Mouse (Mus musculus): ENCODE measurements around the gene Crybg2. TPM values are rescaled to one million over a fixed set of nuclear protein-coding genes. Genes with fewer than 3 reads are reported as not detected.
A peak's percentile ranks its signal among the peaks of the same experiment; 100 is the strongest.

The Crybg2 gene
- polyA plus RNA-seq, 1 experiment from 2014 or later, result 0.96 TPM

DNA sequence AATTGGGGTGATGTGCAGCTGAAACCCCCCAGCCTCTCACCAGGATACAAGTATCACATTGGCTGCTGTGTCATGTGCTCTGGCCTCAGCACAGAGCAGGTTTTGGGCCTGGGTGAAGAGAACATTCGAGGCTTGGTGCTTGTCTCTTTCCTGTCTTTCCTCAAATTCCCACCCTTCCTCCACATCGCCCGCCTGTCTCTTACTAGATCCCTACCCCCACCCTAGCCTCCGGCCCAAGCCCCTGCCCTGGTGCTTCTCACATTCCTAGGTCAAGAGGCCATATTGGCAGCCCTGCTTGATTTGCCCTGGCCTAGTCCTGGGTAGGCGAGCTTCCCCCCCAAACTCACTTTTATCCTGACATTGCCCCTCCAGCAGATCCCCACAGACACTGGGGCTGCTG lies 58.4 kb downstream of the Crybg2 start:
- H3K27ac ChIP-seq, result no peak overlapping the region

DNA sequence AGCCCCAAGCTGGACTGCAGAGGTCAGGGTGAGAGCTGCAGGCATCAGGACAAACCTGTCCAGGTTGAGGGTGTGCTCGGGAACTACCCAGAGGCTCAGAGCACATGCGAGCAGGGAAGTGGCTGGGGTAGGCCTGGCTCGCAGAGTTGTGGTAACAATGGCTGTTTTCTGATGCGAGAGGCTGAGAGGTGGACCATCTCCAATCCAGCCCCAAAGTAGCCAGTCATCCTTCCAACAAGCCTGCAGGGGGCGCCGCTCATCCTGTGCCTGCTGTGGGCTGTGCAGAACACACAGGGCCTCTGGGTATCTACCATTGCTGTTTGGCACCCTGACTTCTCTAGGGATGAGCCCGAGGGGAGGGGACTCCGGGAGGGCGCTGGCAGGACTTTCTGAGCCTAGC lies 59.0 kb downstream of the Crybg2 start:
- WGBS, result 63% methylated on average over 9 of the region's 9 CpGs
- no peak overlapping the region for H3K27ac ChIP-seq

More for the DNA sequence above, 58.4 kb downstream of the Crybg2 start:
- Histone ChIP-seq H3K36me3 (replicated peaks) (no peaks in the 10 kb centered on the region), H3K4me2 (no peak overlapping the region), H3K9me3 (no peaks in the 10 kb centered on the region), H3K4me3 (replicated peaks) (no peak overlapping the region), H3K9ac (no peak overlapping the region), H3K4me1 (peaks cover 4% of the 10 kb centered on the region), H3K27me3 (0 out of 2 replicates have a peak, but pooled peaks cover 3% of the 10 kb centered on the region)
- WGBS, result 74% methylated on average over 5 of the region's 5 CpGs
- no peak for ATAC-seq (ENCODE audit: low FRiP score)

DNA sequence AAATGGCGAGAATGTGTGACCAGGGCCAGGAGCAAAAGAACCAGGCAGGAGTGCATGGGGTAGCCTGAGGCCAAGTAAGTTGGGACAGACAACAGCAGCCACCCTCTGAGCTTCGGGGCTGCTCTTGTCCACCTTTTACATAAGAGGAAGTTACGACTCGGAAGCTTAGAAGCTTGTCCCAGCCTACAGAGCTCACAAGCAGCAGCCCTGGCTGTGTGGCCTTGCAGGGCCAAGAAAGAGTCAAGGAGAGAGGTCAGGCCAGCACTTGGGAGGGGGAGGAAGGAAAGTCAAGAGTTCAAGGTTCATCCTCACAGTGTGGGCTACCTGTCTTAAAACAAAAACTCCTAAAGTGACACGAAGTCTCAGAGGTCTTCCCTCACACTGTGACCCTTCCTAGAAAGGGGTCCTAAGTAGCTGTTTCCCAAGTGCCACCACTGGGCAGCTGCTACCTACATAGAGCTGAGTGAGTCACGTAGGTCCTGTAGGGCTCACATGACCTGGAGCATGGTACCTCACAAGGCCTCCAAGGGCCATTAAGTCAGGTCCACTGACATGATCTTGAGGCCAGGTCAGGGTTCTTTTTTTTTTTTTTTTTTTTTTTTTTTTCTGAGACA lies 59.7 kb downstream of the Crybg2 start:
- ATAC-seq (ENCODE audit: low FRiP score), result no peak
- Histone ChIP-seq H3K4me3 (replicated peaks) (no peak overlapping the region), H3K9ac (no peak overlapping the region), H3K27ac (no peak overlapping the region), H3K4me1 (peaks cover 7% of the 10 kb centered on the region), H3K9me3 (no peaks in the 10 kb centered on the region), H3K4me2 (no peak overlapping the region), H3K27me3 (0 out of 2 replicates have a peak, but pooled peaks cover 3% of the 10 kb centered on the region), H3K36me3 (replicated peaks) (no peaks in the 10 kb centered on the region)
- 84% methylated on average over 6 of the region's 6 CpGs for WGBS

More for the DNA sequence above, 59.0 kb downstream of the Crybg2 start:
- H3K4me3 ChIP-seq (replicated peaks), result no peak overlapping the region
- H3K36me3 ChIP-seq (replicated peaks), result no peaks in the 10 kb centered on the region
- H3K9me3 ChIP-seq, result no peaks in the 10 kb centered on the region
- H3K4me1 ChIP-seq, result peaks cover 7% of the 10 kb centered on the region
- 0 out of 2 replicates have a peak, but pooled peaks cover 3% of the 10 kb centered on the region for H3K27me3 ChIP-seq
- no peak overlapping the region for H3K9ac ChIP-seq
- H3K4me2 ChIP-seq, result no peak overlapping the region
- ATAC-seq (ENCODE audit: low FRiP score), result no peak

DNA sequence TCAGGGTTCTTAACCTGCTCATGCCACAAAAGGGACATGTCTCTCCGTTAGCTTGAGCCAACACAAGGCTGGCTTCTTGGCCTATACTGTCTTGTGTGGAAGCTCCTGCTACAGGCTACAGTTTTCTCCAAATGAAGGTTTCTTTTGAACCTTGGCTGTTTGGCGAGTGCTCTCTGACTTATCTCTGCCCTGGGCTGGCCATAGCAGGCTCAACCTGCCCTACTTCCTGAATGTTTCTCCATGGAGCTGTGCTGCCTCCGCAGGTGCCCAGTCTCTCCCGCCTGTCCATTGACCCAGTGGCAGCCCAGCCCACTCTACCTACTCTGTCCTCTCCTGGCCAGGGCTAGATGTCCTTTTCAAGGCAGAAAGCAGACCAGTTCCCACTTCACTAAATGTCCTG lies 60.3 kb downstream of the Crybg2 start:
- Histone ChIP-seq H3K27ac (no peak overlapping the region), H3K4me1 (peaks cover 7% of the 10 kb centered on the region), H3K9ac (0 out of 2 replicates have a peak overlapping the region, but pooled peaks have one; percentile 2), H3K27me3 (0 out of 2 replicates have a peak, but pooled peaks cover 3% of the 10 kb centered on the region), H3K4me3 (replicated peaks) (no peak overlapping the region), H3K4me2 (no peak overlapping the region), H3K9me3 (no peaks in the 10 kb centered on the region), H3K36me3 (replicated peaks) (no peaks in the 10 kb centered on the region)
- WGBS, result 82% methylated on average over 4 of the region's 4 CpGs
- no peak for ATAC-seq (ENCODE audit: low FRiP score)

DNA sequence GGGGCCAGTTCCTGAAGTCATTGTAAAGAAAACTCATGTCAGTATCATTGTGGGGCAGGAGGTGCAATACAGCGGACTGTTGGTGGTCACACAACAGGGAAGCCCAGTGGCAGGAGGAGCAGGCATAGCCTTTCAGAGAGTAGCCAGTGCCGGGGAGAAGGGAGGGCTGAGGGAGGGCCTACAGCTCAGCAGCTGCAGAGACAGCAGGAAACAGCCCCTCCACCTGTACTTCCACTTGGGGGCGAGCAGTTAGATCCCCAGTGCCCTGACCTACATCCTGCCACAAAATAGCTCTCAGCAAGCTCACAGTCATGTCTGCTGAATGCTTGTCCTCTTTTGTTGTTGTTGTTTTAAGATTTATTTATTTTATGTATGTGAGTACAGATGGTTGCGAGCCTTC lies 61.0 kb downstream of the Crybg2 start:
- Histone ChIP-seq H3K27ac (no peak overlapping the region), H3K36me3 (replicated peaks) (no peaks in the 10 kb centered on the region), H3K4me3 (replicated peaks) (no peak overlapping the region), H3K27me3 (0 out of 2 replicates have a peak, but pooled peaks cover 3% of the 10 kb centered on the region), H3K9me3 (no peaks in the 10 kb centered on the region), H3K9ac (0 out of 2 replicates have a peak overlapping the region, but pooled peaks have one; percentile 2), H3K4me1 (peaks cover 11% of the 10 kb centered on the region), H3K4me2 (no peak overlapping the region)
- WGBS, result 43% methylated on average over 4 of the region's 4 CpGs
- no peak for ATAC-seq (ENCODE audit: low FRiP score)

DNA sequence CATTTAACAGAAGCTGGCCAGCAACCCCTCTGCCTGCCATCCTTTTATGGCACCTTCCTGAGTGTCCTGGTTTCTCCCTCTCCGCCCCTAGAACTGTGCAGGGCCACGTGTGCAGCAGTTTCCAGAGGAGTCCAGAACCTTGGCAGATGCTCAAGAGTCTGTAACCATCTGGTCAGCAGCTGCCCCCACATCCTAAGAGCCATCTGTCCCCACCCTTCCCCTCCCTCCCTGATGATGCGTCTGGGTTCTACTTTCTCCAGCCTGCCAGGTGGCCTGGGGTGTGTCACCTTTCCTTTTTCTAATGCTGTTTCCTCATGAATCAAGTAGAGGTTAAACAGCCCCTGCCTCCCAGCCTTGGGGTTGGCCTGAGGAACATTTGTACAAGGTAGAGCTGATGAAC lies 61.7 kb downstream of the Crybg2 start:
- 75% methylated on average over 3 of the region's 3 CpGs for WGBS
- Histone ChIP-seq H3K9ac (no peak overlapping the region), H3K27ac (no peak overlapping the region), H3K27me3 (0 out of 2 replicates have a peak, but pooled peaks cover 3% of the 10 kb centered on the region), H3K4me3 (replicated peaks) (no peak overlapping the region), H3K9me3 (no peaks in the 10 kb centered on the region), H3K4me2 (no peak overlapping the region), H3K4me1 (peaks cover 14% of the 10 kb centered on the region), H3K36me3 (replicated peaks) (no peaks in the 10 kb centered on the region)
- ATAC-seq (ENCODE audit: low FRiP score), result no peak

DNA sequence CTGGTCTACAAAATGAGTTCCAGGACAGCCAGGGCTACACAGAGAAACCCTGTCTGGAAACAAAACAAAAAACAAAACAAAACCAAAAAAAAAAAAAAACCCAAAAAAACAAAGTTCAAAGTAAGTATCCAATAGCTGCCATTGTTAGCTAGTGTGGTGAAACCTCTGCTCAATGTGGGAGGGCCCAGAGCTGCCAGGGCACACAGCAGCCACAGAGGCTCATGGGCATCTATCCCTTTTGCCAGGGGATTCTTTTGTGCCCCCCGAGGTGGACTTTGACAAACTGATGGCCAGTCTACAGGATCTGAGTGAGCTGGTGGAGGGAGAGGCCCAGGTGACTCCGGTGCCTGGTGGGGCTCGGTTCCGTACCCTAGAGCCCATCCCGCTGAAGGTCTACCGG lies 62.5 kb downstream of the Crybg2 start:
- H3K27ac ChIP-seq, result no peak overlapping the region
- no peaks in the 10 kb centered on the region for H3K9me3 ChIP-seq
- ATAC-seq (ENCODE audit: low FRiP score), result no peak
- WGBS, result 92% methylated on average over 6 of the region's 6 CpGs
- H3K4me2 ChIP-seq, result no peak overlapping the region
- H3K36me3 ChIP-seq (replicated peaks), result no peaks in the 10 kb centered on the region
- H3K4me3 ChIP-seq (replicated peaks), result no peak overlapping the region
- peaks cover 23% of the 10 kb centered on the region for H3K4me1 ChIP-seq
- no peak overlapping the region for H3K9ac ChIP-seq
- 0 out of 2 replicates have a peak, but pooled peaks cover 3% of the 10 kb centered on the region for H3K27me3 ChIP-seq

DNA sequence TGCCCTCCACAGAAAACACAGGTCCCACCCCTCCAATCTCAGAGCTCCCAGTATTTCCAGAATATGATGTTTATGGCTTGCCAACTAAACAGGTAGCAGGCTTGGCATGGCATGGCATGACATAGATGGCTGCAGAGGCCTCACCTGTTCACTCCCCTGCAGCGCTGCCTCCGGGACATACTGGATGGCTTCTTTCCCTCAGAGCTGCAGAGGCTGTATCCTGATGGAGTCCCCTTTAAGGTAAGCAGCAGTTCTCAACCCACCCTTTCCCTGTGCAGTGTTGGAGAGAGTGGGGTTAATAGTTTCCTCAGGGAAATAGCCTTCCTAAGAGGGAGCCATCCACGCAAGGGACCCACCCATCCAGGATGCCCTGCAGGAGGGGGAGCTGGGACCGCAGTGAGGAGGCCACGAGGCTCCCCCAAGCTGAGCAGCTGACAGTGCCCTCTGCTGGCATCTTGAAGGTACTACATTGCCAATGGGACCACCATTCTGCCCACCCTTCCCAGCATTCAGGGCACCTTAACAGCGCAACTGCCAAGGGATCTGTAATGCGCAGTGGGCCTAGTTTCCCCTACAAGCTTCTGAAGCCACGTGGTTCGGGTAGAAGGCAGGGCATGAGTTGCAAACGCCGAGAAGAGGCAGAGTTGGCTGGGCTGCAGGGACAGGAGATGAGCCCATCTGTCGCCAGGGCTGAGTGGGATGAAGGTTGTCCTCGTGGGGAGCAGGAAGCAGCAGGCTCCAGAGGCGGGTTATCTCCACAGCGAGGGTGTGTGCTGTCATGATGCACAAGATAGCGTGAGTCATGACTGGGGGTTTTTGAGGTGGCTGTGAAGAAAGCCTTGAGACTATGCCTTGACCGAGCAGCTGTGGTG lies 63.3 kb downstream of the Crybg2 start:
- Histone ChIP-seq H3K27me3 (0 out of 2 replicates have a peak, but pooled peaks cover 3% of the 10 kb centered on the region), H3K4me2 (no peak overlapping the region), H3K27ac (no peak overlapping the region), H3K9ac (no peak overlapping the region), H3K9me3 (no peaks in the 10 kb centered on the region), H3K4me3 (replicated peaks) (no peak overlapping the region), H3K4me1 (peaks cover 26% of the 10 kb centered on the region), H3K36me3 (replicated peaks) (no peaks in the 10 kb centered on the region)
- ATAC-seq (ENCODE audit: low FRiP score), result no peak
- WGBS, result 28% methylated on average over 17 of the region's 17 CpGs

DNA sequence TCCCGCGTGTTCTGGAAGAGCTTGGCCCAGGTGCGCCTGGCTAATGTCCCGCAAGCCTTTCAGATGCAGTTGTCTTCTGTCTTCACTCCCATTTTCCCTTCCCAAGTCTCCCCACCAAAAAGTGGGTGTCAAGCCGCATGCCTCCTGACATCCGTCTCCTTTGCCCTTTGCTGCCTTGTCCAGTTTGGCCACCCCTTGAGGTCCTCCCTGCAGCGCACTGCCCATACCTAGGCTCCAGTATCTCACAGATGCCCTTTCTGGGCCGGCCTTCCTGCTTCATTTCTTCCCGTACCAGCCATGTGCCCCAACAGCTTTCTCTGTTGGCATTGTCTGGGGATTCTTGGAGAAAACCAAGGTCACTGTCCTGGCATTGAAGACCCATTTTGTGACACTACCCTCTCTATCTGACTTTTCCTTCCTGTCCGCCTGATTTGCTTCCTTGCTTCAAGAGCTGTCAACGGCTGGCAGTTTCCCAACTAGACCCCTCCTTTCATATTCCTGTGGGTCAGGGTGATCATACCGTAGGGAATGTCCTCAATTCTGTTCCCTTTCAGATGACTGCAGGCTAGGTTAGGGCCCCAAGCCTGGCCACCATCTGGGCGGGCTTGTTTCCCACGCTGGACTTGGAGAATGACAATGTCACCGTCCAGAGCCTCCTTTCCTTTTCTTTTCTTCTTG lies 64.9 kb downstream of the Crybg2 start:
- 87% methylated on average over 15 of the region's 15 CpGs for WGBS
- Histone ChIP-seq H3K27me3 (0 out of 2 replicates have a peak, but pooled peaks cover 3% of the 10 kb centered on the region), H3K9me3 (no peaks in the 10 kb centered on the region), H3K27ac (no peak overlapping the region), H3K4me1 (peaks cover 32% of the 10 kb centered on the region), H3K9ac (no peak overlapping the region), H3K36me3 (replicated peaks) (peaks cover 3% of the 10 kb centered on the region; the same call in 1 of the 2 replicates), H3K4me2 (no peak overlapping the region), H3K4me3 (replicated peaks) (no peak overlapping the region)
- no peak for ATAC-seq (ENCODE audit: low FRiP score)

DNA sequence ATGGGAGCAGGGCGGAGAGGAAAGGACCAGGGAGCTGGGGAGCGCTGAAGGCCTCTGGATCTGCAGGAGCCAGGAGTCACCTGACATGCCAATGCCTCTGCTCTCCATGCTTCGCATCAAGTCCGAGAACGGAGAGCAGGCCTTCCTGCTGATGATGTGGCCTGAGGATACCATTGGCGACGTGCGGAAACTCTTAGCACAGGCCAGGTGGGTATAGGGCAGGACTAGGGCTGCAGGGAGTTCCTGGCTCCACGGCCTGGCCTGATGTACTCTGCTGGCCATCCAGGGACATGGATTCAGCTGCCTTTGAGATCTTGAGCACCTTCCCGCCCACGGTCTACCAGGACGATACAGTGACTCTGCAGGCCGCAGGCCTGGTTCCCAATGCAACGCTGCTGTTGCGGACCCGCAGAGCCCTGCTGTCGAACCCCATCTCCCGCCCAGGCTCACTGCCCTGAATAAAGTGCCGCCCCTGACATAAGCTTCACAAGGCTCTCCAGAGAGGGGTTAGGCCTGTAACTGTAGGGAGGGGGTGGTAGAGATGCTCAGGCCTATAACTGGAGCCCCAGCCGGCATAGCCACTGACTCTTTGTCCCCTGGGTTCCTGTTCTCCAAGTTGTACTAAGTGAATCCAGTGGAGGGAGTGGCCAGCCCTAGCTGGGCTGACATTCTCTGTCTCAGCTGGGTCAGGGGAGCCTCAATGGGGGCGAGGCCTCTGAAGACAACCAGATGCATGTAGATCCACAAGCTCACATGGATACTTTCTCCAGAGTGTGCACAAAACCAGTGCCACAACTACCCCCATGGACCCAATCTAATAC lies 65.9 kb downstream of the Crybg2 start:
- peaks cover 32% of the 10 kb centered on the region for H3K4me1 ChIP-seq
- H3K4me2 ChIP-seq, result no peak overlapping the region
- WGBS, result 90% methylated on average over 21 of the region's 21 CpGs
- H3K27me3 ChIP-seq, result 0 out of 2 replicates have a peak, but pooled peaks cover 2% of the 10 kb centered on the region
- ATAC-seq (ENCODE audit: low FRiP score), result no peak
- H3K4me3 ChIP-seq (replicated peaks), result no peak overlapping the region
- no peak overlapping the region for H3K9ac ChIP-seq
- peaks cover 6% of the 10 kb centered on the region; the same call in 1 of the 2 replicates for H3K36me3 ChIP-seq (replicated peaks)
- H3K9me3 ChIP-seq, result no peaks in the 10 kb centered on the region
- H3K27ac ChIP-seq, result no peak overlapping the region

DNA sequence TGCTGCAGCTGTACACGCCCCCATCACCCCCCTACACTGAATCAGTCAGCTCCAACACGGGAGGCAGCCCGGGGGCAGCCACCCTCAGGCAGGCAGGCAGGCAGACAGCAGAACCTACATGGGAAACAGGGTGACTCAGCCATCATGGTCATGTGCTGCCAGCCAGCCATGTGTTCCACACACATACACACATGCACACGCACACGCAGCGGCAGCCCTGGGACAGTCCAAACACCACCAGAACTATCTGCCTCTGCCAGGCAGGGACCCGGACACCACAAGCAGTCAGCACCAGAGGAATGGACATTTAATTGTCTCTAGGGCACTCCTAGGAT lies 66.5 kb downstream of the Crybg2 start:
- H3K27ac ChIP-seq, result no peak overlapping the region
- H3K4me3 ChIP-seq (replicated peaks), result no peak overlapping the region
- H3K4me1 ChIP-seq, result peaks cover 32% of the 10 kb centered on the region
- peaks cover 6% of the 10 kb centered on the region; the same call in 1 of the 2 replicates for H3K36me3 ChIP-seq (replicated peaks)
- H3K9ac ChIP-seq, result no peak overlapping the region
- no peak for ATAC-seq (ENCODE audit: low FRiP score)
- H3K27me3 ChIP-seq, result no peaks in the 10 kb centered on the region
- peak overlapping the region; percentile 87; the same call in 1 of the 2 replicates for H3K4me2 ChIP-seq
- H3K9me3 ChIP-seq, result no peaks in the 10 kb centered on the region
- WGBS, result 90% methylated on average over 7 of the region's 7 CpGs

Measured in forebrain, embryonic 12.5 days (tissue).